Mouse (Mus musculus) thymus, adult 2 months (tissue): ENCODE data around the gene Sgms1. TPM values are rescaled to one million over a fixed set of nuclear protein-coding genes. Genes with fewer than 3 reads are reported as not detected.
A peak's percentile ranks its signal among the peaks of the same experiment; 100 is the strongest.

ENCODE experiments used
- DNase-seq: peaks from one replicate; pipeline ENCODE4 v3.0.0; 2021
- H3K27ac ChIP-seq: fragments of 200-500 bp; 2 replicates; pipeline ENCODE4 v1.5.1; 2012; ENCODE audit warnings: low read length, control low read depth; ENCODE audit not compliant: control insufficient read depth, insufficient read depth
- H3K27me3 ChIP-seq: fragments of 200-500 bp; 2 replicates; pipeline ENCODE4 v1.6.1; 2012; ENCODE audit warnings: mild to moderate bottlenecking, low read length, moderate library complexity, mixed read lengths; ENCODE audit not compliant: control insufficient read depth, insufficient read depth
- H3K36me3 ChIP-seq: fragments of 200-500 bp; 2 replicates; pipeline ENCODE4 v1.6.1; 2012; ENCODE audit warnings: mild to moderate bottlenecking, low read length, moderate library complexity; ENCODE audit not compliant: control insufficient read depth, insufficient read depth
- H3K4me1 ChIP-seq: fragments of 200-500 bp; replicated peaks from 2 replicates; pipeline ENCODE4 v1.6.1; 2012; ENCODE audit warnings: low read length; ENCODE audit not compliant: control insufficient read depth, insufficient read depth
- H3K4me3 ChIP-seq: fragments of 200-500 bp; 2 replicates; pipeline ENCODE4 v1.5.1; 2012; ENCODE audit warnings: mild to moderate bottlenecking, low read length, control low read depth, moderate library complexity; ENCODE audit not compliant: control insufficient read depth, insufficient read depth
- CTCF ChIP-seq: fragments of 200-500 bp; IDR thresholded peaks from 2 replicates; pipeline ENCODE4 v1.5.1; 2012; ENCODE audit warnings: mild to moderate bottlenecking, control low read depth, low read length, moderate library complexity, borderline replicate concordance; ENCODE audit not compliant: control insufficient read depth, poor library complexity, insufficient read depth; ENCODE audit errors: extremely low read depth
- POLR2A ChIP-seq: fragments of 200-500 bp; IDR thresholded peaks from 2 replicates; pipeline ENCODE4 v1.6.1; 2012; ENCODE audit warnings: mild to moderate bottlenecking, low read length, control low read depth, moderate library complexity; ENCODE audit not compliant: control insufficient read depth, poor library complexity, insufficient read depth; ENCODE audit errors: extremely low read depth
- WGBS: fragments of 180-500 bp; shearing (Covaris S2); methylation state at CpG from one replicate; pipeline ENCODE4 v1.1.7; 2018; 5-methylcytosine and 5-hydroxymethylcytosine counted together
- polyA plus RNA-seq: library from polyadenylated mRNA; depleted of rRNA; stranded (reverse); fragments of >200 nt; gene quantifications from 2 replicates; pipeline ENCODE4 v1.2.3, GENCODE M21; 2012

Sgms1 gene
- polyA plus RNA-seq, 1 experiment = 7.4 TPM

GRCm38 (mm10) chr19:32202131-32203114 is 187.1 kb downstream of the Sgms1 start:
- no peaks in the 10 kb centered on the region for H3K36me3 ChIP-seq
- no peak for DNase-seq
- H3K4me3 ChIP-seq = no peak overlapping the region
- H3K27me3 ChIP-seq = no peaks in the 10 kb centered on the region
- 79% methylated on average over 12 of the region's 12 CpGs for WGBS
- 0 out of 2 replicates have a peak, but pooled peaks cover 2% of the 10 kb centered on the region for H3K4me1 ChIP-seq
- no peak for TF ChIP-seq POLR2A
- no peak for TF ChIP-seq CTCF
- no peak overlapping the region for H3K27ac ChIP-seq

- TF ChIP-seq CTCF (no peak), POLR2A (no peak)
- no peak for DNase-seq
- H3K36me3 ChIP-seq = no peaks in the 10 kb centered on the region
- H3K4me1 ChIP-seq = peaks cover 6% of the 10 kb centered on the region
- no peak overlapping the region for H3K4me3 ChIP-seq
- 91% methylated on average over 4 of the region's 4 CpGs for WGBS
- H3K27ac ChIP-seq = no peak overlapping the region
- no peaks in the 10 kb centered on the region for H3K27me3 ChIP-seq
These were observed 189.5 kb downstream of the Sgms1 start for GRCm38 (mm10) chr19:32199861-32200574.

- DNase-seq = no peak
- 98% methylated on average over 5 of the region's 5 CpGs for WGBS
- H3K27me3 ChIP-seq = no peaks in the 10 kb centered on the region
- no peaks in the 10 kb centered on the region for H3K36me3 ChIP-seq
- TF ChIP-seq CTCF (no peak), POLR2A (no peak)
- no peak overlapping the region for H3K4me3 ChIP-seq
- no peak overlapping the region for H3K27ac ChIP-seq
- peaks cover 6% of the 10 kb centered on the region for H3K4me1 ChIP-seq
These were observed 190.4 kb downstream of the Sgms1 start for GRCm38 (mm10) chr19:32199133-32199532.

- WGBS = 98% methylated on average over 7 of the region's 7 CpGs
- H3K27me3 ChIP-seq = no peaks in the 10 kb centered on the region
- no peak for DNase-seq
- H3K27ac ChIP-seq = no peak overlapping the region
- no peak overlapping the region for H3K4me3 ChIP-seq
- TF ChIP-seq POLR2A = no peak
- no peak for TF ChIP-seq CTCF
- H3K36me3 ChIP-seq = no peaks in the 10 kb centered on the region
- peaks cover 6% of the 10 kb centered on the region for H3K4me1 ChIP-seq
These were observed 190.9 kb downstream of the Sgms1 start for GRCm38 (mm10) chr19:32198494-32199106.

GRCm38 (mm10) chr19:32196976-32197819 is 192.3 kb downstream of the Sgms1 start:
- peak; percentile 13 for DNase-seq
- Histone ChIP-seq H3K27ac (peak overlapping the region; percentile 75; the same call in 1 of the 2 replicates), H3K4me1 (peaks cover 5% of the 10 kb centered on the region), H3K4me3 (no peak overlapping the region), H3K27me3 (no peaks in the 10 kb centered on the region), H3K36me3 (no peaks in the 10 kb centered on the region)
- TF ChIP-seq CTCF = no peak
- no peak for TF ChIP-seq POLR2A
- WGBS = 67% methylated on average over 15 of the region's 15 CpGs

- no peak overlapping the region for H3K4me3 ChIP-seq
- no peak overlapping the region for H3K27ac ChIP-seq
- H3K27me3 ChIP-seq = no peaks in the 10 kb centered on the region
- H3K4me1 ChIP-seq = peaks cover 5% of the 10 kb centered on the region
- WGBS = 92% methylated on average over 5 of the region's 5 CpGs
- H3K36me3 ChIP-seq = no peaks in the 10 kb centered on the region
- no peak for DNase-seq
- TF ChIP-seq POLR2A (no peak), CTCF (no peak)
These were observed 193.3 kb downstream of the Sgms1 start for GRCm38 (mm10) chr19:32196222-32196621.
